In the genomic region with DNA sequence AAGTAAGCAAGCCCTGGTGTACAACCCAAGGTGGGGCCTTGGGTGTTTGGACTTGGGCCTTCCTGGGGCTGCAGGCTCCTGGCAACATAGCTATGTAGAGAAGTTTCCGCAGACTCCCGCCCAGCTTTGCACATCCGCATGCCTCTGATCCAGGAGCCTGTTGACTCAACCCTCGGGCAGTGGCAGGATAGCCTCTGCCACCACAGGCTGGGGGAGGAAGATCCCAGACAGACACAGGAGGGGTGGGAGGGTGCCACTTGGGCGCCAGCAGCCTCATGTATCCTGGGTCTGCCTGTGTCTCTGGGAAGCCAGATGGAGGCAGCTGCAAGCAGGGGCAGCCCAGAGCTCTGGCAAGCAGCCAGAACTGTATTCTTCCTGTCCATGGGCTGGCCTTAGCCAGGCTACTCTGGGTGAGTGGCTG, we compare ENCODE assay signal across 8 mouse cellular contexts. TPM values are rescaled to one million over a fixed set of nuclear protein-coding genes. Genes with fewer than 3 reads are reported as not detected.
DNase-seq lines count a peak whose midpoint lies in the region; ATAC-seq and TF ChIP-seq lines count a peak whose summit lies in the region.

No protein-coding gene starts in this region.

- H3K27me3 ChIP-seq in midbrain, embryonic 16.5 days (ENCODE audit: control insufficient read depth, insufficient read depth, low read depth, low read length) = no peaks in the 10 kb centered on the region
- peaks cover 29% of the 10 kb centered on the region for H3K27me3 ChIP-seq in midbrain, embryonic 13.5 days
- H3K27me3 ChIP-seq in embryonic facial prominence, embryonic 10.5 days (replicated peaks; ENCODE audit: low read depth, poor library complexity, severe bottlenecking) = peaks cover 45% of the 10 kb centered on the region
- no peaks in the 10 kb centered on the region for H3K27me3 ChIP-seq in limb, embryonic 14.5 days (ENCODE audit: control insufficient read depth, insufficient read depth, low read length)

- H3K9me3 ChIP-seq in midbrain, embryonic 16.5 days (replicated peaks; ENCODE audit: control insufficient read depth, low read length, poor library complexity, severe bottlenecking) = no peaks in the 10 kb centered on the region
- no peaks in the 10 kb centered on the region for H3K9me3 ChIP-seq in midbrain, embryonic 13.5 days
- no peaks in the 10 kb centered on the region for H3K9me3 ChIP-seq in embryonic facial prominence, embryonic 10.5 days
- H3K9me3 ChIP-seq in limb, embryonic 14.5 days (ENCODE audit: control insufficient read depth, low read length) = no peaks in the 10 kb centered on the region

- H3K4me1 ChIP-seq in midbrain, embryonic 16.5 days (ENCODE audit: control insufficient read depth, insufficient read depth, low read length) = peaks cover 16% of the 10 kb centered on the region
- peaks cover 39% of the 10 kb centered on the region for H3K4me1 ChIP-seq in midbrain, embryonic 13.5 days (replicated peaks)
- peaks cover 61% of the 10 kb centered on the region for H3K4me1 ChIP-seq in embryonic facial prominence, embryonic 10.5 days
- peaks cover 34% of the 10 kb centered on the region for H3K4me1 ChIP-seq in limb, embryonic 14.5 days (ENCODE audit: control insufficient read depth, insufficient read depth, low read length)

- ATAC-seq in midbrain, embryonic 16.5 days = no peak
- no peak for ATAC-seq in midbrain, embryonic 13.5 days
- no peak; the same call in 1 of the 2 replicates for ATAC-seq in limb, embryonic 14.5 days (ENCODE audit: low FRiP score, low read depth)

- TF ChIP-seq POLR2A in limb, embryonic 14.5 days (IDR thresholded peaks at IDR 0.05; ENCODE audit: borderline replicate concordance, extremely low read depth, insufficient read depth, insufficient read length) = no peak

- intact Hi-C loops in heart, postnatal 14 days (cut with DNase I) = no loop called here

- DNase-seq in embryonic facial prominence, embryonic 10.5 days (ENCODE audit: low spot score) = no peak
- peak; percentile 70 for DNase-seq in heart, postnatal 14 days
- DNase-seq in limb, embryonic 14.5 days (ENCODE audit: low spot score) = peak; percentile 76
- DNase-seq in testis, postnatal 10 days (ENCODE audit: low spot score) = peak; percentile 83
- no peak for DNase-seq in thymus, postnatal 10 days (ENCODE audit: low spot score in 2 of 2)
- DNase-seq in B cell, adult 2 months = no peak

- WGBS in midbrain, embryonic 16.5 days = 79% methylated on average over 5 of the region's 5 CpGs
- WGBS in midbrain, embryonic 13.5 days = 76% methylated on average over 5 of the region's 5 CpGs
- 75% methylated on average over 5 of the region's 5 CpGs for WGBS in embryonic facial prominence, embryonic 10.5 days
- 54% methylated on average over 5 of the region's 5 CpGs for WGBS in limb, embryonic 14.5 days

- H3K4me2 ChIP-seq in midbrain, embryonic 16.5 days (ENCODE audit: low read length) = no peak overlapping the region
- H3K4me2 ChIP-seq in midbrain, embryonic 13.5 days (replicated peaks) = no peak overlapping the region
- H3K4me2 ChIP-seq in limb, embryonic 14.5 days (replicated peaks; ENCODE audit: low read depth, low read length, severe bottlenecking) = no peak overlapping the region

- H3K27ac ChIP-seq in midbrain, embryonic 16.5 days (ENCODE audit: low read length) = no peak overlapping the region
- no peak overlapping the region for H3K27ac ChIP-seq in midbrain, embryonic 13.5 days
- H3K27ac ChIP-seq in embryonic facial prominence, embryonic 10.5 days (replicated peaks) = peak overlapping the region; percentile 0; the same call in 1 of the 2 replicates
- no peak overlapping the region; the same call in 1 of the 2 replicates for H3K27ac ChIP-seq in limb, embryonic 14.5 days (replicated peaks; ENCODE audit: low read depth, low read length)

- H3K9ac ChIP-seq in midbrain, embryonic 16.5 days (ENCODE audit: low read depth, low read length) = 0 out of 2 replicates have a peak overlapping the region, but pooled peaks have one; percentile 10
- no peak overlapping the region for H3K9ac ChIP-seq in midbrain, embryonic 13.5 days (replicated peaks)
- 0 out of 2 replicates have a peak overlapping the region, but pooled peaks have one; percentile 4 for H3K9ac ChIP-seq in limb, embryonic 14.5 days (ENCODE audit: low read depth, low read length, severe bottlenecking)

- 0 out of 2 replicates have a peak, but pooled peaks cover 2% of the 10 kb centered on the region for H3K36me3 ChIP-seq in midbrain, embryonic 16.5 days (ENCODE audit: control insufficient read depth, insufficient read depth, low read length)
- peaks cover 5% of the 10 kb centered on the region; the same call in 1 of the 2 replicates for H3K36me3 ChIP-seq in midbrain, embryonic 13.5 days
- peaks cover 23% of the 10 kb centered on the region for H3K36me3 ChIP-seq in embryonic facial prominence, embryonic 10.5 days (replicated peaks)
- peaks cover 18% of the 10 kb centered on the region; the same call in 1 of the 2 replicates for H3K36me3 ChIP-seq in limb, embryonic 14.5 days (ENCODE audit: control insufficient read depth, insufficient read depth, low read length)

- H3K4me3 ChIP-seq in midbrain, embryonic 16.5 days (ENCODE audit: low read depth, low read length) = no peak overlapping the region
- H3K4me3 ChIP-seq in midbrain, embryonic 13.5 days (replicated peaks) = no peak overlapping the region
- no peak overlapping the region for H3K4me3 ChIP-seq in embryonic facial prominence, embryonic 10.5 days
- no peak overlapping the region for H3K4me3 ChIP-seq in limb, embryonic 14.5 days (replicated peaks; ENCODE audit: low read length)

RNA-seq across cellular contexts. Expression of a gene that starts 3.6 kb away (rescaled TPM):
- polyA plus RNA-seq in midbrain, embryonic 16.5 days (2015; fragmentation: Nextera tagmentation; extraction: Ambion mirVana) = 4.4 and 5.1 TPM in 2 replicates
- polyA plus RNA-seq in midbrain, embryonic 13.5 days (2015; fragmentation: Nextera tagmentation; extraction: Ambion mirVana) = 3.1 and 4.1 TPM in 2 replicates
- polyA plus RNA-seq in embryonic facial prominence, embryonic 10.5 days (2016; fragmentation: Nextera tagmentation; extraction: Ambion mirVana) = 7.1 and 7.6 TPM in 2 replicates
- total RNA-seq in heart, postnatal 14 days (2021) = 1 to 10 TPM; 8.7 to 9.8 TPM
- polyA plus RNA-seq in limb, embryonic 14.5 days (2012; rRNA removed) = 9.5 and 10.6 TPM in 2 replicates
- polyA plus RNA-seq in limb, embryonic 14.5 days (2014; fragmentation: Nextera tagmentation; extraction: Ambion mirVana) = 13.1 and 14.1 TPM in 2 replicates

RNA-seq across cellular contexts. Expression of a gene that starts 38.8 kb away (rescaled TPM):
- polyA plus RNA-seq in midbrain, embryonic 16.5 days (2015; fragmentation: Nextera tagmentation; extraction: Ambion mirVana) = 3.2 and 3.7 TPM in 2 replicates
- 0.49 and 0.79 TPM in 2 replicates for polyA plus RNA-seq in midbrain, embryonic 13.5 days (2015; fragmentation: Nextera tagmentation; extraction: Ambion mirVana)
- polyA plus RNA-seq in embryonic facial prominence, embryonic 10.5 days (2016; fragmentation: Nextera tagmentation; extraction: Ambion mirVana) = 0.10 and 0.12 TPM in 2 replicates
- total RNA-seq in heart, postnatal 14 days (2021) = 1 to 10 TPM; 1.8 to 2.7 TPM
- polyA plus RNA-seq in limb, embryonic 14.5 days (2012; rRNA removed) = 3.2 and 4.1 TPM in 2 replicates
- 0.14 and 0.32 TPM in 2 replicates for polyA plus RNA-seq in limb, embryonic 14.5 days (2014; fragmentation: Nextera tagmentation; extraction: Ambion mirVana)

RNA-seq across cellular contexts. Expression of a gene that starts 39.1 kb away (rescaled TPM):
- 6.2 and 7.0 TPM in 2 replicates for polyA plus RNA-seq in midbrain, embryonic 16.5 days (2015; fragmentation: Nextera tagmentation; extraction: Ambion mirVana)
- polyA plus RNA-seq in midbrain, embryonic 13.5 days (2015; fragmentation: Nextera tagmentation; extraction: Ambion mirVana) = 4.8 and 6.8 TPM in 2 replicates
- 4.4 and 4.6 TPM in 2 replicates for polyA plus RNA-seq in embryonic facial prominence, embryonic 10.5 days (2016; fragmentation: Nextera tagmentation; extraction: Ambion mirVana)
- total RNA-seq in heart, postnatal 14 days (2021) = 10 to 100 TPM; 17.6 to 20.8 TPM
- 3.9 and 6.1 TPM in 2 replicates for polyA plus RNA-seq in limb, embryonic 14.5 days (2012; rRNA removed)
- 3.2 and 4.2 TPM in 2 replicates for polyA plus RNA-seq in limb, embryonic 14.5 days (2014; fragmentation: Nextera tagmentation; extraction: Ambion mirVana)

Comparison
In these comparisons a context has a peak if more than half of its experiments do, and no peak if none do; other contexts are left out.
1. DNase-seq: peak in heart, postnatal 14 days (2 of 2), limb, embryonic 14.5 days (single experiment) and testis, postnatal 10 days (single experiment); none in embryonic facial prominence, embryonic 10.5 days (single experiment), thymus, postnatal 10 days (0 of 2) and B cell, adult 2 months (0 of 2).